Mouse (Mus musculus): ENCODE measurements around the gene Rnf8.
"Not testable (repeated sequence)": the region's sequence is repeated elsewhere in the genome, so short reads cannot be mapped to it uniquely, and the experiment has no call there.

- peak; percentile 22 for TF ChIP-seq CTCF (conservative IDR thresholded peaks at IDR 0.05; ENCODE audit: low read length)
- TF ChIP-seq NANOG (IDR thresholded peaks at IDR 0.05; ENCODE audit: borderline replicate concordance, low read length) = not testable (repeated sequence)
Measured at GRCm38 (mm10) chr17:29613453-29613852, 1.1 kb upstream of the Rnf8 start.

Data from E14TG2a.4 (cell line).